Mouse (Mus musculus): Measurements from ENCODE around the gene Pard3b. TPM values are rescaled to one million over a fixed set of nuclear protein-coding genes. Genes with fewer than 3 reads are reported as not detected.

Gene Pard3b
- polyA plus RNA-seq, 1 experiment = 0.71 TPM

- H3K36me3 ChIP-seq (ENCODE audit: control insufficient read depth, insufficient read depth, low read length) = no peaks in the 10 kb centered on the region
- H3K4me1 ChIP-seq (replicated peaks; ENCODE audit: control insufficient read depth, insufficient read depth, low read length) = no peaks in the 10 kb centered on the region
- DNase-seq = no peak
- no peak overlapping the region for H3K27ac ChIP-seq (ENCODE audit: control insufficient read depth, insufficient read depth, low read length)
- no peak for TF ChIP-seq CTCF (IDR thresholded peaks at IDR 0.05; ENCODE audit: borderline replicate concordance, control insufficient read depth, extremely low read depth, insufficient read depth, low read length, poor library complexity)
- TF ChIP-seq POLR2A (IDR thresholded peaks at IDR 0.05; ENCODE audit: control insufficient read depth, extremely low read depth, insufficient read depth, low read length, poor library complexity) = no peak
- no peaks in the 10 kb centered on the region for H3K27me3 ChIP-seq (ENCODE audit: control insufficient read depth, insufficient read depth, low read length)
- 99% methylated on average over 3 of the region's 3 CpGs for WGBS
- no peak overlapping the region for H3K4me3 ChIP-seq (ENCODE audit: control insufficient read depth, insufficient read depth, low read length)
These were observed 437.5 kb downstream of the Pard3b start for GRCm38 (mm10) chr1:62076171-62076570.

DNA sequence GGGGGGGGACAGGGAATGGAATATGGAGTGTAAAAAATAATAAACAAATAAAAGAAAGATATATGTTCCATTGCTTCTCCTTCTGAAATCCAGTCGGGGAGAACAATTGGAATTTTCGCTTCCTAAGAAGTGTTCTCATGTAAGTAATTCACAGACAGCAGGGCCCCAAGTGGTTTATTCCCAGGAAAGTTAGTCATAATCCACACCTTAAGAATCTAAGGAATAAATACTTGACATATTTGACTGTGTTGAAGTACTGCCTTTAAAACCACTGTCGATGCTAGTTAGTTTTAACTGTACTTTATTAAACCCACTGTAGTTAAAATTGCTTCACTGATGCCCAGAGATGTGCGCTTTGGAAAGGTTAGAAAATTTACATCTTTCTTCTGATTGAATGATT lies 442.5 kb downstream of the Pard3b start:
- H3K4me3 ChIP-seq (ENCODE audit: control insufficient read depth, insufficient read depth, low read length) = no peak overlapping the region
- 96% methylated on average over 4 of the region's 4 CpGs for WGBS
- TF ChIP-seq CTCF (IDR thresholded peaks at IDR 0.05; ENCODE audit: borderline replicate concordance, control insufficient read depth, extremely low read depth, insufficient read depth, low read length, poor library complexity) = no peak

GRCm38 (mm10) chr1:62085995-62086394 lies 447.4 kb downstream of the Pard3b start:
- WGBS = 81% methylated on average over 6 of the region's 6 CpGs
- no peaks in the 10 kb centered on the region for H3K4me1 ChIP-seq (replicated peaks; ENCODE audit: control insufficient read depth, insufficient read depth, low read length)
- no peak overlapping the region for H3K27ac ChIP-seq (ENCODE audit: control insufficient read depth, insufficient read depth, low read length)
- H3K36me3 ChIP-seq (ENCODE audit: control insufficient read depth, insufficient read depth, low read length) = no peaks in the 10 kb centered on the region
- H3K4me3 ChIP-seq (ENCODE audit: control insufficient read depth, insufficient read depth, low read length) = no peak overlapping the region
- DNase-seq = no peak
- H3K27me3 ChIP-seq (ENCODE audit: control insufficient read depth, insufficient read depth, low read length) = no peaks in the 10 kb centered on the region
- TF ChIP-seq CTCF (IDR thresholded peaks at IDR 0.05; ENCODE audit: borderline replicate concordance, control insufficient read depth, extremely low read depth, insufficient read depth, low read length, poor library complexity) (no peak), POLR2A (IDR thresholded peaks at IDR 0.05; ENCODE audit: control insufficient read depth, extremely low read depth, insufficient read depth, low read length, poor library complexity) (no peak)

More for the DNA sequence above, 442.5 kb downstream of the Pard3b start:
- Histone ChIP-seq H3K27me3 (ENCODE audit: control insufficient read depth, insufficient read depth, low read length) (no peaks in the 10 kb centered on the region), H3K4me1 (replicated peaks; ENCODE audit: control insufficient read depth, insufficient read depth, low read length) (no peaks in the 10 kb centered on the region), H3K36me3 (ENCODE audit: control insufficient read depth, insufficient read depth, low read length) (no peaks in the 10 kb centered on the region), H3K27ac (ENCODE audit: control insufficient read depth, insufficient read depth, low read length) (no peak overlapping the region)
- DNase-seq = no peak

DNA sequence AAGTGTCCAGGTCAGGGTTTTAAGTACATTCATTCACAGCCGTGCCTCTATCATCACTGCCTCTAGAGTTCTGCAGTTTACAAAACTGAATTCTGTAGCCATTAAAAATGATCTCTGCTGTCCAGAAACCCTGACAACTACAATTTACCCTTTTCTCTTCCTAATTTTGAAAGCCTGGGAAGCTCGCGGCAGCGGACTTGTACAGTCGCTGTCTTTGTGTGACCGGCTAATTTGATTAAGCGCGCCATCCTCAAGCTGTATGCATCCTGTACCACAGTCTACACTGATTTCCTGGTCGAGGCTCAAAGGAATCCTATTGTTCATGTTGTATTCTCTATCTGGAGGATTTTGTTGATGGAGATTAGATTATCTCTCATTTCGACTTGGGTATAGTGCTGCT lies 448.8 kb downstream of the Pard3b start:
- no peaks in the 10 kb centered on the region for H3K4me1 ChIP-seq (replicated peaks; ENCODE audit: control insufficient read depth, insufficient read depth, low read length)
- no peak overlapping the region for H3K4me3 ChIP-seq (ENCODE audit: control insufficient read depth, insufficient read depth, low read length)
- no peak for TF ChIP-seq CTCF (IDR thresholded peaks at IDR 0.05; ENCODE audit: borderline replicate concordance, control insufficient read depth, extremely low read depth, insufficient read depth, low read length, poor library complexity)
- TF ChIP-seq POLR2A (IDR thresholded peaks at IDR 0.05; ENCODE audit: control insufficient read depth, extremely low read depth, insufficient read depth, low read length, poor library complexity) = no peak
- no peak overlapping the region for H3K27ac ChIP-seq (ENCODE audit: control insufficient read depth, insufficient read depth, low read length)
- WGBS = 96% methylated on average over 10 of the region's 10 CpGs
- no peaks in the 10 kb centered on the region for H3K27me3 ChIP-seq (ENCODE audit: control insufficient read depth, insufficient read depth, low read length)
- no peak for DNase-seq
- H3K36me3 ChIP-seq (ENCODE audit: control insufficient read depth, insufficient read depth, low read length) = no peaks in the 10 kb centered on the region

- Histone ChIP-seq H3K4me3 (ENCODE audit: control insufficient read depth, insufficient read depth, low read length) (no peak overlapping the region), H3K36me3 (ENCODE audit: control insufficient read depth, insufficient read depth, low read length) (no peaks in the 10 kb centered on the region), H3K4me1 (replicated peaks; ENCODE audit: control insufficient read depth, insufficient read depth, low read length) (no peaks in the 10 kb centered on the region), H3K27me3 (ENCODE audit: control insufficient read depth, insufficient read depth, low read length) (no peaks in the 10 kb centered on the region), H3K27ac (ENCODE audit: control insufficient read depth, insufficient read depth, low read length) (no peak overlapping the region)
- TF ChIP-seq POLR2A (IDR thresholded peaks at IDR 0.05; ENCODE audit: control insufficient read depth, extremely low read depth, insufficient read depth, low read length, poor library complexity) (no peak), CTCF (IDR thresholded peaks at IDR 0.05; ENCODE audit: borderline replicate concordance, control insufficient read depth, extremely low read depth, insufficient read depth, low read length, poor library complexity) (no peak)
- DNase-seq = no peak
- WGBS = 97% methylated on average over 7 of the region's 7 CpGs
These were observed 456.3 kb downstream of the Pard3b start for GRCm38 (mm10) chr1:62094885-62095284.

- no peak for DNase-seq
- TF ChIP-seq POLR2A (IDR thresholded peaks at IDR 0.05; ENCODE audit: control insufficient read depth, extremely low read depth, insufficient read depth, low read length, poor library complexity) = no peak
- H3K27ac ChIP-seq (ENCODE audit: control insufficient read depth, insufficient read depth, low read length) = no peak overlapping the region
- WGBS = 96% methylated on average over 1 of the region's 1 CpGs
- no peak overlapping the region for H3K4me3 ChIP-seq (ENCODE audit: control insufficient read depth, insufficient read depth, low read length)
- no peaks in the 10 kb centered on the region for H3K4me1 ChIP-seq (replicated peaks; ENCODE audit: control insufficient read depth, insufficient read depth, low read length)
- H3K36me3 ChIP-seq (ENCODE audit: control insufficient read depth, insufficient read depth, low read length) = no peaks in the 10 kb centered on the region
- H3K27me3 ChIP-seq (ENCODE audit: control insufficient read depth, insufficient read depth, low read length) = no peaks in the 10 kb centered on the region
These were observed 483.8 kb downstream of the Pard3b start for GRCm38 (mm10) chr1:62122426-62122825.

- Histone ChIP-seq H3K27ac (ENCODE audit: control insufficient read depth, insufficient read depth, low read length) (no peak overlapping the region), H3K36me3 (ENCODE audit: control insufficient read depth, insufficient read depth, low read length) (no peaks in the 10 kb centered on the region), H3K4me1 (replicated peaks; ENCODE audit: control insufficient read depth, insufficient read depth, low read length) (no peaks in the 10 kb centered on the region), H3K4me3 (ENCODE audit: control insufficient read depth, insufficient read depth, low read length) (no peak overlapping the region), H3K27me3 (ENCODE audit: control insufficient read depth, insufficient read depth, low read length) (no peaks in the 10 kb centered on the region)
- 97% methylated on average over 2 of the region's 2 CpGs for WGBS
- DNase-seq = no peak
- no peak for TF ChIP-seq CTCF (IDR thresholded peaks at IDR 0.05; ENCODE audit: borderline replicate concordance, control insufficient read depth, extremely low read depth, insufficient read depth, low read length, poor library complexity)
- TF ChIP-seq POLR2A (IDR thresholded peaks at IDR 0.05; ENCODE audit: control insufficient read depth, extremely low read depth, insufficient read depth, low read length, poor library complexity) = no peak
These were observed 490.6 kb downstream of the Pard3b start for GRCm38 (mm10) chr1:62129186-62129585.

Data from thymus, adult 2 months (tissue).